Mouse (Mus musculus) megakaryocyte, embryonic 14.5 days (primary cell): ENCODE measurements at regions not wholly inside any gene's neighbourhood (a gene's known extent, or its start where the extent isn't known, plus 50 kb on each side); places are given as distances from the start of the nearest gene placed in this dataset.

Experiments used
- H3K27me3 ChIP-seq: replicated peaks from 2 replicates; pipeline ENCODE3; 2012; ENCODE audit warnings: inconsistent platforms
- H3K36me3 ChIP-seq: replicated peaks from 2 replicates; pipeline ENCODE3; 2012; ENCODE audit warnings: low read length, inconsistent platforms, mixed read lengths
- H3K4me1 ChIP-seq: 2 replicates; pipeline ENCODE4 v1.6.1; 2012; ENCODE audit warnings: inconsistent platforms
- H3K4me3 ChIP-seq: replicated peaks from 2 replicates; pipeline ENCODE3; 2012; ENCODE audit warnings: moderate library complexity, mild to moderate bottlenecking, inconsistent platforms
- H3K9me3 ChIP-seq: 2 replicates; pipeline ENCODE4 v1.6.1; 2012; ENCODE audit warnings: inconsistent platforms
- FLI1 ChIP-seq: IDR thresholded peaks from 2 replicates; pipeline ENCODE4 v1.6.1; 2012; ENCODE audit warnings: low read length, inconsistent platforms, mixed read lengths
- GATA1 ChIP-seq: IDR thresholded peaks from 3 replicates; pipeline ENCODE4 v1.6.1; 2012; ENCODE audit warnings: mixed read lengths, low read length, inconsistent platforms, borderline replicate concordance

GRCm38 (mm10) chr1:168600461-168601160 is 168.5 kb upstream of the Pbx1 start:
- TF ChIP-seq FLI1 = no peak
- no peak for TF ChIP-seq GATA1

GRCm38 (mm10) chr1:168598191-168598667 is 166.2 kb upstream of the Pbx1 start:
- Histone ChIP-seq H3K9me3 (no peaks in the 10 kb centered on the region), H3K4me3 (no peak overlapping the region), H3K36me3 (no peaks in the 10 kb centered on the region), H3K4me1 (no peaks in the 10 kb centered on the region), H3K27me3 (peaks cover 2% of the 10 kb centered on the region)
- TF ChIP-seq GATA1 = no peak
- TF ChIP-seq FLI1 = no peak

More at GRCm38 (mm10) chr1:168600461-168601160, 168.5 kb upstream of the Pbx1 start:
- Histone ChIP-seq H3K4me1 (no peaks in the 10 kb centered on the region), H3K9me3 (no peaks in the 10 kb centered on the region), H3K36me3 (no peaks in the 10 kb centered on the region), H3K27me3 (peaks cover 2% of the 10 kb centered on the region), H3K4me3 (no peak overlapping the region)

- H3K4me1 ChIP-seq = no peaks in the 10 kb centered on the region
- no peak overlapping the region for H3K4me3 ChIP-seq
- H3K9me3 ChIP-seq = no peaks in the 10 kb centered on the region
- no peak for TF ChIP-seq GATA1
- TF ChIP-seq FLI1 = no peak
- H3K27me3 ChIP-seq = peaks cover 2% of the 10 kb centered on the region
- H3K36me3 ChIP-seq = no peaks in the 10 kb centered on the region
Observed at GRCm38 (mm10) chr1:168597495-168597894, 165.4 kb upstream of the Pbx1 start.

- no peaks in the 10 kb centered on the region for H3K4me1 ChIP-seq
- no peak overlapping the region for H3K4me3 ChIP-seq
- H3K9me3 ChIP-seq = no peaks in the 10 kb centered on the region
- TF ChIP-seq FLI1 (no peak), GATA1 (no peak)
- no peaks in the 10 kb centered on the region for H3K27me3 ChIP-seq
- no peaks in the 10 kb centered on the region for H3K36me3 ChIP-seq
Observed at GRCm38 (mm10) chr1:168584137-168584536, 152.1 kb upstream of the Pbx1 start.

GRCm38 (mm10) chr1:168582434-168582833 is 150.4 kb upstream of the Pbx1 start:
- H3K9me3 ChIP-seq = no peaks in the 10 kb centered on the region
- H3K36me3 ChIP-seq = no peaks in the 10 kb centered on the region
- H3K4me3 ChIP-seq = no peak overlapping the region
- H3K4me1 ChIP-seq = no peaks in the 10 kb centered on the region
- TF ChIP-seq GATA1 = no peak
- TF ChIP-seq FLI1 = no peak
- H3K27me3 ChIP-seq = no peaks in the 10 kb centered on the region

- Histone ChIP-seq H3K4me3 (no peak overlapping the region), H3K9me3 (no peaks in the 10 kb centered on the region), H3K27me3 (no peaks in the 10 kb centered on the region), H3K4me1 (no peaks in the 10 kb centered on the region), H3K36me3 (no peaks in the 10 kb centered on the region)
- TF ChIP-seq GATA1 (no peak), FLI1 (no peak)
Observed at GRCm38 (mm10) chr1:168569930-168570515, 138.0 kb upstream of the Pbx1 start.

GRCm38 (mm10) chr1:168552394-168552793 is 120.3 kb upstream of the Pbx1 start:
- Histone ChIP-seq H3K36me3 (no peaks in the 10 kb centered on the region), H3K27me3 (no peaks in the 10 kb centered on the region), H3K4me1 (no peaks in the 10 kb centered on the region), H3K9me3 (no peaks in the 10 kb centered on the region), H3K4me3 (no peak overlapping the region)
- TF ChIP-seq FLI1 (no peak), GATA1 (no peak)

- no peaks in the 10 kb centered on the region for H3K36me3 ChIP-seq
- H3K4me3 ChIP-seq = no peak overlapping the region
- H3K9me3 ChIP-seq = no peaks in the 10 kb centered on the region
- H3K27me3 ChIP-seq = no peaks in the 10 kb centered on the region
- no peaks in the 10 kb centered on the region for H3K4me1 ChIP-seq
- TF ChIP-seq FLI1 (no peak), GATA1 (no peak)
Observed at GRCm38 (mm10) chr1:168549807-168550435, 117.9 kb upstream of the Pbx1 start.

- no peaks in the 10 kb centered on the region for H3K4me1 ChIP-seq
- no peaks in the 10 kb centered on the region for H3K36me3 ChIP-seq
- TF ChIP-seq FLI1 (no peak), GATA1 (no peak)
- no peaks in the 10 kb centered on the region for H3K9me3 ChIP-seq
- no peak overlapping the region for H3K4me3 ChIP-seq
- H3K27me3 ChIP-seq = peaks cover 3% of the 10 kb centered on the region
Observed at GRCm38 (mm10) chr1:168546156-168546555, 114.1 kb upstream of the Pbx1 start.
